Mouse (Mus musculus) adrenal gland, adult 18-20 months (tissue): ENCODE measurements around the gene Numa1. TPM values are rescaled to one million over a fixed set of nuclear protein-coding genes. Genes with fewer than 3 reads are reported as not detected.
"Not testable (repeated sequence)": the region's sequence is repeated elsewhere in the genome, so short reads cannot be mapped to it uniquely, and the experiment has no call there.

Experiments used
- DNase-seq, 2 experiments: peaks; one replicate each; pipeline ENCODE4 v3.0.0; 2021 to 2022; ENCODE audit warnings: low spot score in 2 of 2
- total RNA-seq, 2 experiments: library from RNA; stranded (reverse); gene quantifications; 1 replicate in 1 of 2; 2 replicates in 1 of 2; pipeline ENCODE4 v1.2.3; 2021

Numa1 gene
- total RNA-seq, 2 experiments from 2014 or later: 141 to 160 TPM

DNA sequence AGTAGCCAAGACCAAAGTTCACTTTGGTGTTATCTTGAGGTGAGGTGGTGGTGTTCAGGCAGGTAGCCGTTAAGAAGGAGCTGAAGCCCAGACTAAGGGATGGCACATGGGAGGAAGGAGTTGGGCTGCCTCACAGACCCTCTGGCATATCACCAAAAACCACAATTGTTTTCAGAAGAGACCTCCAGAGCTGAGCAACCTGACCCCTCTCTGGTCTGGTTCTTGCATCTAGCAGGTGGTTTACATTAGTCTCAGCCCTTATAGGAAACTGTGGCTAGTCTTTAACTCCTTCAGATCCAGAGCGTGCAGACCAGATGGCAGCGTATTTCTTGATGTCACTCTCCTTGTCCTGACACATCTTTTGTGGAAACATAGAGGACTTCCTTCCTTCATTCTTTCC lies 39.8 kb downstream of the Numa1 start:
- no peak for DNase-seq

GRCm38 (mm10) chr7:101974505-101974904 lies 40.6 kb downstream of the Numa1 start:
- DNase-seq: no peak

DNA sequence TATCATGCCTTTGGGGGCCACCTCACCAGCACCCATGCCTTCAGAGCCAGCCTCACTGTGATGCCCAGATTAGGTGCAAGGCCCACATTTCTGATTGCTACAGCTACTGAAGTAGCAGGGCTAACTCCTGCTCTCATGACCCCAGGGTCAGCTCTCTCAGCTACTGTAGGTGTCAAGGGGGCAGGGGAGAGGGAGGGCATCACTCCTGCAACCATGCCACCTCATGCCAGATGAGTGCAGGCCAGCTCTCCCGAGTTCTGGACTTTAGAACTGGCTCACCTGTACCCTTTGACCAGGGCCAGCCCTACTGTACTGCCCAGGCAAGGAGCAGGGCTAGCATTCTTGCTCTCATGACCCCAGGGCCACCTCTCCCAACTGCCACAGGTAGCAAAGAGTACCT lies 48.8 kb downstream of the Numa1 start:
- no peak for DNase-seq

DNA sequence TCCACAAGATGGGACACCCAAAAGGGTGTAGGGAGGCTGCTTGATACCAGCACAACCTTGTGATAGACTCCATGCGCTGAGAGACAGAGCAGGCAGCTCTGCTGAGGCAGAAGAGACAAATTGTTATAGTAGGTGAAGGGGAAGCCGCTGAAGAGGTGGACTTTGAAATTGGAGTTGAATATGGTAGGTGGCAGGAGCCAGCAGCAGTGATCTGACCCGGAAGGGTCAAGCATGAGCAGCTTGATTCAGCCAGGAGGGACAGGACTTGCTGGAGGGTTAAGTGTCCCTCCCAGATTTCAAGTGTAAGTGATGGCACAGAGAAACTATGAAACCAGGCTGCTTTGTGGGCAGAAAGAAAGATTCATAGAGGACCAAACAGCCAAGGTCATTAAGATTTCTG lies 51.2 kb downstream of the Numa1 start:
- no peak for DNase-seq

DNA sequence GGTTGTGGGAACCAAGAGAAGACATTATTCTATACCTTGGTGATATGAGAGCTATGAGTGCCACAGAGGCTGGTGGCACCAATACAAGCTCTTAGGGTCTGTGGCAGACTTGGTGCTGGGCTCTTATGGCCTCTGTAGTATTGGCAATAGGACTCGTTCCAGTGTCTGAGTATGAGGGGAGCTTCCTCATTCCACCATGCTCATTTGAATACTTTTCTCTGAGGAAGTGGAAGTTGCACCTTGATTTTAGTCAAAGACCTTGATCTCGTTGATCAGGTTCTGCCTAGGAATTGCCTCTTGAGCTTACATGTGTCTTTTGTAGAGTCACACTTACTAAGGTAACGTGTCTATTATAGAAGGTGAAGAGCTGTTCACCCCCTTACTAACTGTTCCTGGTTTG lies 60.3 kb downstream of the Numa1 start:
- no peak for DNase-seq

DNA sequence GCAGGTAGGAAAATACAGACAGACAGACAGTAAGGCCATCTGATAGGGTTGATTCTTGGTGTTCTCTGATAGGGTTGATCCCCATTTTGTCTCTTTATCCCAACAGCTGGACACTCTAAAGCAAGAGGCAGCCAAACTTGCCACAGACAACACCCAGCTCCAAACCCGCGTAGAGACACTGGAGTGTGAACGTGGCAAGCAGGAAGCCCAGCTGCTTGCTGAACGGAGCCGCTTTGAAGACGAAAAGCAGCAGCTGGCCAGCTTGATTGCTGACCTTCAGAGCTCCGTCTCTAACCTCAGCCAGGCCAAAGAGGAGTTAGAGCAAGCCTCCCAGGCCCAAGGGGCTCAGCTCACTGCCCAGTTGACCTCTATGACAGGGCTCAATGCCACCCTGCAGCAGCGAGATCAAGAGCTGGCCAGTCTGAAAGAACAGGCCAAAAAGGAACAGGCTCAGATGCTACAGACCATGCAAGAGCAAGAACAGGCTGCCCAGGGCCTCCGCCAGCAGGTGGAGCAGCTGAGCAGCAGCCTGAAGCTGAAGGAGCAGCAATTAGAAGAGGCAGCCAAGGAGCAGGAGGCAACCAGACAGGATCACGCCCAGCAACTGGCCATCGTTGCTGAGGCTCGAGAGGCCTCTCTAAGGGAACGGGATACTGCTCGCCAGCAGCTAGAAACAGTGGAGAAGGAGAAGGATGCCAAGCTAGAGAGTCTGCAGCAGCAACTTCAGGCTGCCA lies 64.5 kb downstream of the Numa1 start:
- DNase-seq: peak; percentile 83 to 87

DNA sequence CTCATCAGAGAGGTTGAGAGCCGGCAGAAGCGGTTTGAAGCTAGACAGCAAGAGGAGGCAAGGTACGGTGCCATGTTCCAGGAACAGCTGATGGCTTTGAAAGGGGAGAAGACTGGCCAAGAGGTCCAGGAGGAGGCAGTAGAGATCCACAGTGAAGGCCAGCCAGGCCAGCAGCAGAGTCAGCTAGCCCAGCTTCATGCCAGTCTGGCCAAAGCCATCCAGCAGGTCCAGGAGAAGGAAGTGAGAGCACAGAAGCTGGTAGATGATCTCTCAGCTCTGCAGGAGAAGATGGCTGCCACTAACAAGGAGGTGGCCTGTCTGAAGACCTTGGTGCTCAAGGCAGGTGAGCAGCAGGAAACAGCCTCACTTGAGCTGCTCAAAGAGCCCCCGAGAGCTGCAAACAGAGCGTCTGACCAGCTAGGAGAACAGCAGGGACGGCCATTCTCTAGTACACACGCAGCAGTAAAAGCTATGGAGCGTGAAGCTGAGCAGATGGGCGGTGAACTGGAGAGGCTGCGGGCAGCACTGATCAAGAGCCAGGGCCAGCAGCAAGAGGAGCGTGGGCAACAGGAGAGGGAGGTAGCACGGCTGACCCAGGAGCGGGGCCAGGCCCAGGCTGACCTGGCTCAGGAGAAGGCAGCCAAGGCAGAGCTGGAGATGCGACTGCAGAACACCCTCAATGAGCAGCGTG lies 65.7 kb downstream of the Numa1 start:
- DNase-seq: no peak

DNA sequence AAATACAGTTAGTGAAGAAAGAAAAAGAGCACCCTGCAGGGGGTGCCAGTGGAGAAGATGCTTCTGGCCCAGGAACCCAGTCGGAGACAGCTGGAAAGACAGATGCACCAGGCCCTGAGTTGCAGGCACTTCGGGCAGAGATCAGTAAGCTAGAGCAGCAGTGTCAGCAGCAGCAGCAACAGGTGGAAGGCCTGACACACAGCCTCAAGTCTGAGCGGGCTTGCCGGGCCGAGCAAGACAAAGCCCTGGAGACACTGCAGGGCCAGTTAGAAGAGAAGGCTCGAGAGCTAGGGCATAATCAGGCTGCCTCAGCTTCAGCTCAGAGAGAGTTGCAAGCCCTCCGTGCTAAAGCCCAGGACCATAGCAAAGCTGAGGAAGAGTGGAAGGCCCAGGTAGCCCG lies 66.4 kb downstream of the Numa1 start:
- no peak for DNase-seq

- no peak for DNase-seq
Observed at GRCm38 (mm10) chr7:102000921-102001630, 67.2 kb downstream of the Numa1 start.

- DNase-seq: no peak
Observed at GRCm38 (mm10) chr7:102006520-102006919, 72.6 kb downstream of the Numa1 start.

DNA sequence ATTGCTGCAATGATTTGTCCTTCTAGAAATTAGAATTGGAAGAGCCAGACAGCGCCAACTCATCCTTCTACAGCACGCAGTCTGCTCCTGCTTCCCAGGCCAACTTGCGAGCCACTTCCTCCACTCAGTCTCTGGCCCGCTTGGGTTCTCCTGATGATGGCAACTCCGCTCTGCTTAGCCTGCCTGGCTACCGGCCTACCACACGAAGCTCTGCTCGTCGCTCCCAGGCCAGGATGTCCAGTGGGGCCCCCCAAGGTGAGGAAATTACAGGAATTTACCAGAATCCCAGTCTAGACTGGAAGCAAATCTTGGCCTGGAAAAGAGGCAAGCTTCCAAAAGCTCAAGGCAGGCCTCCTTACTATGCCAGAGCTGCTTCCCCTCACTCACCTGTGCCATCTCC lies 77.9 kb downstream of the Numa1 start:
- no peak for DNase-seq

- DNase-seq: no peak
Observed at GRCm38 (mm10) chr7:102013416-102013815, 79.5 kb downstream of the Numa1 start.

DNA sequence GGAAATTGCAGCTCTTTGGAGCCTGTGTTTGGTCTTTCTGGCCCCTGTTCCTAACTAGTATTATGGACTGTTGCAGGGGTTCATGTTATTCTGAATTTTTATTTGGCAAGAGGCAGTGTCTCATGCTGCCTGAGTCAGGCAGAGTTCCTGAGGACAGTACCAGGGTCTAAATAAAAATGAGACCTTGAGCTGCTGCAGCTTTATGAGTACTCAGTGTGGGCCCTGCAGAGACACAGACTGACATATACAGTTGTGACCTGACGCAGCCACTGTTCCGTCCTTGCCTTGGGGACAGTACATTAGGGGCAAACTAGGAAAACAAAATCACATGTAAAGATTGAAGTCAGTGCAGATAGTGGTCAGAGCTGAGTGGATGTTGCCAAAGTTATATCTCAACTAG lies 81.1 kb downstream of the Numa1 start:
- no peak for DNase-seq

- no peak for DNase-seq
Observed at GRCm38 (mm10) chr7:102016936-102017335, 83.0 kb downstream of the Numa1 start.

DNA sequence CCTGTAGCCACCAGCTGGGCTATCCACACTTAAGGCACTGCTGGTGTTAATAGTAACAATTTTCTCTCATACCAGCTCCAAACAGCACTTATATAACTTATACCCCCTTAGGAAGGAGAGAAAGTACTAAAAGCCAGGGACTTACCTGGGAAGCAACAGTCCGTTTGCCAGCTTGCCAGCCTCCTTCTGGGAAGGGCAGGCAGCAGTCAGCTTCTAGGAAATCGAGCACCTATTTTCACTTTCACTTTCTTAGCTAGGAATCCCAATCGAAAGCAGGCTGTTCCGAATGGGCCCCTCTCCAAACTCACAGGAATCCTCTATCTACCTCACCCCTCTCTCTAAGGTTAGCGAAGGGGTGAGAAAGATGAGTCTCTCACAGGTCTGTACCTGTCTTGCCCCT lies 83.5 kb downstream of the Numa1 start:
- DNase-seq: no peak

DNA sequence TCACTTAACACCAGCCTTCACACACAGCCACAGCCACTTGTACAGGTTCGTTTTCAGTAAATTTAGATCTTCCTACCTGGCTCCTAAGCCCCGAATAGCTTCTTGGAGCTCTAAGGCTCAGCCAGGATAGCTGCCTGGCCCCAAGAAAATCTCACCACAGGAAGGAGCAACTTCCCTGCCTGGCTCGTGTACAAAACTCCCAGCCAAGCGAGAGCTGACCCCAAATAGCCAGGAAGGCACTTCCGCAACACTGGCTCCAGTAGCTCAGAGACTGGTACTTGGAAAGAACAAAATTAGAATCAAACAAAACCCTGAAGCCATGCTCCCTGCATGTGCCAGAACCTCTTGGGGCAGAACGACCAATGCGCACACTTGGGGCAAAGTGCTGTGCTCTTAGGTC lies 84.1 kb downstream of the Numa1 start:
- no peak for DNase-seq

DNA sequence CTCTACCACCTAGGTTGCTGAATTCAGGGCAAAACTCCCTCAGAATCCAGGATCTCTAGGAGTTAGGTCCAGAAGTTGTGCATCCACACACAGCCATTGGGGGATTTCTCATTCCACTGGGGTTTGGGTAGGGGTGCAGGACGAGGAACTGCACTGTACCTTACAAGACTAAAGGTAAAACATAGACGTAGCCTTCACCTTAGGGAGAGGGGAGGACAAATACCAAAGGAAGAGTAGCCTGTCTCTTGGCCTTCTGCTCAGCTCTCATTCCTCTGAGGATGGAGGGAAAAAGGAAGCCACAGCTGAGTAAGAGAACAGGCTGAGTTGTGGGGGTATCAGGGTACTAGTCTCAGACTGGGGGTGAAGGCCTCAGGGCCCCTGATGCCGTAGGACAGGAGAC lies 84.7 kb downstream of the Numa1 start, which contains the start of gene Il18bp:
Il18bp (minus strand) TSS at position 101 of the 400 bp plus-strand sequence.
- no peak for DNase-seq

GRCm38 (mm10) chr7:102019362-102019761 lies 85.5 kb downstream of the Numa1 start:
- DNase-seq: no peak

- DNase-seq: not testable (repeated sequence)
Observed at GRCm38 (mm10) chr7:102020934-102021333, 87.0 kb downstream of the Numa1 start.

DNA sequence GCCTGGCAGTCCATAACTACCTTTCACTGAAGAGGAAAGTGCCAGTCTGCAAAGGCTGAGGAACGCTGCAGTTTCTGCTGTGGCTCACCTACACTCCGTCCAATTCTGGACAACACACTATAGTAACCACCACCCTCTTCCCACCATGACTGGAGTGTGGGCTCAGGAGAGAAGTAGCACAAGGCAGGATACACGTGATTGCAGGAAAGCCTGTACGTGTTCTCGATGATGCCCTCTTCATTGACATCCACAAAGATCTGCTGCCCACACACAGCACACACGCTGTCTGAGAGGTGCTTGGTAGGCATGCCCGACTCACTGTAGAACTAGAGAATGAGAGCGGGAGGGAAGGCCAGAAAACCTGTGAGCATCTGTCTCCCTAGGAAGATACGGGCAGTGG lies 89.9 kb downstream of the Numa1 start:
- DNase-seq: no peak

DNA sequence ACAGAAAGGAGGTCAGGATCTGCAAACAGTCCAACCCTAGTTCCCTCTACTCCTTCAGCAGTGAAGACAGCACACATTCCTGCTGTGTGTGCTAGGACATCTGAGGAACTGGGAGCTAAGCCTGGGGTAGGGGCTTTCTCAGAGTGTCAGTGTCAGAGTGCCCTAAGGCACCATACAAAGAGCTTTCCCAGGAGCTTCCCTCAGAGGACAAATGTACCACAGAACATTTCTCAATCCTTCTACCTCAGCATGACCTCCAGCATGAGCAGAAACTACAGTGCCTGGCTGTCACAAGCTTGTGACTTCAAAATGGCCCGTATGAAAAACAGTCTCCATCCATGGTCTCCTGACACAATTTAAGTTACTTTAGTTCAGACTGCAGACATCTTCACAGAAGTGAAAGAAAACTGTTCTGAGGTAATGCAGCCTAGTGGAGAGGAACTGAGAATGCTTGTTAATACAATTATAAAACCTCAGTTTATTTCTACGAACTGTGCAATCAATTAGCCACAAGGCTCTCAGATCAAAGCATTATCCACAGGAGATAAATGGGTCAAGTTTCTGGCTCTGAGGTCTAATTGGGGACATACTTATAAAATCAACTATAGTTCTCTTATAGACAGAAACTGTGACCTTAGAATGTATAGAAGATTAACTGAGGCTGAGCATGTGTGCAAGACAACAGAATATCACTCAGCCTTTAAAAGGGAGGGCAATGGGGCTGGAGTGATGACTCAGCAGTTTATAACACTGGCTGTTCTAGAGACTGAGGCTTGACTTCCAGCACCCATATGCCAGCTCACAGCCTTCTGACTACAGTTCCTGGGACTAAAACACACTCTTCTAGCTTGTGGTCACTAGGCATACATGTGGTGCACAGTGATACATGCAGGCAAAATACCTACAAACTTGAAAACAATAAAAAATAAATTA lies 91.5 kb downstream of the Numa1 start:
- no peak for DNase-seq
